Mouse (Mus musculus): Measurements from ENCODE around the gene Sars.

The Sars gene

GRCm38 (mm10) chr3:108392793-108393192, 52.2 kb downstream of the Sars start:
- DNase-seq (ENCODE audit: low spot score in 2 of 2): no peak

GRCm38 (mm10) chr3:108392299-108392698, 52.7 kb downstream of the Sars start:
- DNase-seq (ENCODE audit: low spot score in 2 of 2): no peak

GRCm38 (mm10) chr3:108389111-108389545, 55.9 kb downstream of the Sars start:
- DNase-seq (ENCODE audit: low spot score in 2 of 2): peak; percentile 97 to 98

- DNase-seq (ENCODE audit: low spot score in 2 of 2): peak; percentile 76 to 84
These were observed 58.8 kb downstream of the Sars start for GRCm38 (mm10) chr3:108386186-108386585.

- DNase-seq (ENCODE audit: low spot score in 2 of 2): no peak
These were observed 60.6 kb downstream of the Sars start for GRCm38 (mm10) chr3:108384425-108384824.

- peak; percentile 86 for DNase-seq (ENCODE audit: low spot score in 2 of 2)
These were observed 61.3 kb downstream of the Sars start, which contains the start of gene Psrc1 for GRCm38 (mm10) chr3:108383485-108384354. Gene Psrc1 (plus strand): TSS chr3:108383839.

- DNase-seq (ENCODE audit: low spot score in 2 of 2): no peak
These were observed 62.8 kb downstream of the Sars start for GRCm38 (mm10) chr3:108381945-108382875.

GRCm38 (mm10) chr3:108380695-108381094, 64.3 kb downstream of the Sars start:
- DNase-seq (ENCODE audit: low spot score in 2 of 2): no peak

- DNase-seq (ENCODE audit: low spot score in 2 of 2): no peak
These were observed 65.9 kb downstream of the Sars start for GRCm38 (mm10) chr3:108378875-108379663.
